Mouse (Mus musculus): ENCODE results near the gene Pdrg1.

Pdrg1 gene

DNA sequence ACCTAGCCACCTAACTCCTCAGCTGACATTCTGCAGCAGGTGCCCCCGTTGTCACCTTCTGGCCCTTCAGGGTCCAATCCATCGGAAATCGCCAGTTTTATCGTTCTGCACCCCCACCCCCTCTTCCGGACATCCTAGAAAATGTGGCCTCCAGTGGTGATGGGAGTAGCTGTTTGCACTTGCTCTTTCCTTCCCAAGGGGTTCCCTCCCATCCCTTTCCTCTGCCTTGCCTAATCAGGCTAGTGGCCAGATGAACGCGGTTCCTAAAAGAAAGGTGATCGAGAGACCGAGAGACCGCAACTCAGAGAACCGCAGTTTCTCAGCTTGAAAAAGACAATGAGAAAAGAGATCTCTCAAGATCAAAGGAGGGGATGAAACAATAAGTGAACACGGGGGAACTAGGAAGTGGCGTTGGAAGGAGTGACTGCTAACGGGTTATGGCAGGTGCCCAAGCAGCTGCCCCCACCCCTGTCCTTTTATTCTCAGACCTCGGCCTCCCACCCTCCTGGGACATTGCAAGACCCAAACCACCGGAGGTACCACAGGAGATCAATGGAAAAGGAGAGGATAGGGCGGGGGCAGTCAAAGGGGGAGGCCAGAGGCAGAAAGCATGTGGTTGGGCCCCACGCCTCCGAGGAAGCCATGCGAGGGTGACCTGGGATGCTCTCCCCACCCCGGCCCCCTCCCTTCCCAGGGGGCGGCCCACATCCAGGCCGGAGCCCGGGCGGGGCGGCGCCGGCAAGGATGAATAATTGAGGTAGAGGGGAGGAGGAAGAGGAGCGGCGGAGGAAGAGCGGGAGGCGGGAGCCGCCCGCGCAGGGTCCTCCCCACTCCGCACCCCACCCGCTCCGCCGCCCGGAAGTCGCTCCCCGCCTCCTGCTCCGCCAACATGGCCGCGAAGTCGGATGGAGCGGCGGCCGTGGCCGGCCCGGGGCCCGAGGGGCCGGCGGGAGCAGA is 16.2 kb upstream of the Pdrg1 start, which contains the start of gene Xkr7:
Xkr7 (plus strand) TSS at position 727 of the 957 bp plus-strand sequence.
- peak; percentile 41 for DNase-seq

DNA sequence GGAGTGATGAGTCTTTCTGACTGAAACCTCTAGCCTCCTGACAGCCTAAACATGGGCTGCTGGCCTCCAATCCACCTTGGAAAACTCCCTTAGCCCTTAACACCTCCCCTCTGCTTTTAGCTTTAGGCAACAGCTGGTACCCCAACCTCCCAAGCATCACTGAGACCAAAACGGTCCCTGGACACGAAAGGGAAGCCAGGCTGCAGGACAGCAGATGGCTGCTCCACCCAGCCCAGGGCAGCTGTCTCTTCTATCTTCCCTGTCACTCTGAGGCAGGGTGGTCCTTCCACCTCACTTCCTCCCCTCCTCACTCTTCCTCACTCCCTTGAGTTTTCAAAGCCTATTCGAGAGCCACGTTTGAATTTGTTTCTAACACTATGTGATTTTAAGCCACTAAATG is 15.2 kb upstream of the Pdrg1 start:
- DNase-seq, result no peak

DNA sequence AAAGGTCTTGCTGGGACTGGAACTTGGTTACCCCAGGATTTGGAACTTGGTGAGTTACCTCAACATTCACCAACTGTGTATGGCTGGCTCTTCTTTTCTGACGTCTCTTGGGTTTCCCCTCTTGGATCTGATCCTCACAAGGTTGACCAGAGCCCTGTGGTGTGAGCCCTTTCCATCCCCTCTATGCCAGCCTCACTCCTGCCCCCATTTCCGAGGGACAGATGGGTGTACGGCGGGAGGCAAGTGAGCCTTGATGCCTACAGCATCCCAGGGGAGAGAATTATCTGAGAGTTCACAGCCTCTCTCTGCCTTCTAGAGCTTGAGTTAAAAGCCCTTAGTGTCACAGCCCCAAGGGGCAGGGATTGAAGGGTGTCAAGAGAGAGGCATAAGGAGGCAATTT is 12.3 kb upstream of the Pdrg1 start:
- DNase-seq, result no peak

GRCm38 (mm10) chr2:153026052-153026451 is 10.8 kb upstream of the Pdrg1 start:
- no peak for DNase-seq

DNA sequence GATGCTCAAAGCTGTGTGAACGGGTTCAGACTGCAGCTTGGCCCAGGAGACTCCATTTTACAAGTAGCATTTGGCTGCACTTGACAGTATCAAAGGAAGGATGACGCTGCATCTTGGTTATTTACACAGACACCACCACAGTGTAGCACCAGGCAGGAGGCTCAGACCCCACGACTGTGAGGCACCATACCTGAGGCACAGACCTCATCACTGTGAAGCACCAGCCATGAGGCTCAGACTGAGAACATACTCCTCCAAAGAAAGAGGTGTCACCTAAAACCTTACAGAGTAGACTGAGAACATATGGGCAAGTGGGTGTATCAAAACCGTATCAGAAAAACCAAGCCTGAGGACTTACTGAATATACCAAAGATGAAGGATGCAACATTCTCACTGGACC is 7.6 kb upstream of the Pdrg1 start:
- no peak for DNase-seq

- no peak for DNase-seq
These were observed 5.9 kb upstream of the Pdrg1 start for GRCm38 (mm10) chr2:153021163-153021562.

GRCm38 (mm10) chr2:153019355-153019754 is 4.1 kb upstream of the Pdrg1 start:
- no peak for DNase-seq

DNA sequence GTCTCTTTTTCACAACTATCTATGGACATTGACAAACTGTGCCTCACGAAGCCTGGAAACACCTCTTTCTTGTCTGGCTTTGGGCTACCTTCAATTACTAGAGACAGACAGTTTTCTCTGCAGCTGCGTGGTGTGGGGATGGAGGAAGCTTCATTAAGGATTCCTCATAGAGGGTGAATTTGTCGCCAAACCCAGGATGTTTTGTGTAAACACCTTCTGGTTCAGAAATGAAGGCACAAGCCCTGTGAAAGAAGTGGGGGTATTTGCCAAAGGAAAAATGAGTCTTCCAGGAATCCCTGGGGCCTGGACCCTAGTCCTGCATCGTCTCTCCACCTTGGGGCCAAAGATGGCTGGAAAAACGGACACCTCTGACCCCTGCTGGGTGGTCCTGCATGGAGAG is 1.6 kb upstream of the Pdrg1 start:
- no peak for DNase-seq

DNA sequence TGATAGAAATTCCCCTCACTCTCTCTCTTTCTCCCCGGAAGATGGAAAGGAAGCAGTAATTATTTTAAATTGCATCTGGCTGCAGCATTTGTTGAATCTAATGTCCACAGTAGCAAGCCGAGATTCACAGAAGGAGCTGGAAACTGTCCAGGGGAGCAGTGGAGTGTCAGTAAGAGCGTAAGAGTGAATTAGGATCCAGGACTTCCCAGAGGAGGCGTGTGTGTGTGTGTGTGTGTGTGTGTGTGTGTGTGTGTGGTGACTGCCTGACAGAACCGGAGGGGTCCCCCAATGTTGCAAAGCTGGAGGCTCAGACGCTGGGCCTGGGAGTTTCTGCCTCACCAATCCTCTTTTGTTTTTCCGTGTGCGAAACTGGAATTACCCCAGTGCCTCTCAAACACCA is 577 bp upstream of the Pdrg1 start:
- DNase-seq, result no peak

DNA sequence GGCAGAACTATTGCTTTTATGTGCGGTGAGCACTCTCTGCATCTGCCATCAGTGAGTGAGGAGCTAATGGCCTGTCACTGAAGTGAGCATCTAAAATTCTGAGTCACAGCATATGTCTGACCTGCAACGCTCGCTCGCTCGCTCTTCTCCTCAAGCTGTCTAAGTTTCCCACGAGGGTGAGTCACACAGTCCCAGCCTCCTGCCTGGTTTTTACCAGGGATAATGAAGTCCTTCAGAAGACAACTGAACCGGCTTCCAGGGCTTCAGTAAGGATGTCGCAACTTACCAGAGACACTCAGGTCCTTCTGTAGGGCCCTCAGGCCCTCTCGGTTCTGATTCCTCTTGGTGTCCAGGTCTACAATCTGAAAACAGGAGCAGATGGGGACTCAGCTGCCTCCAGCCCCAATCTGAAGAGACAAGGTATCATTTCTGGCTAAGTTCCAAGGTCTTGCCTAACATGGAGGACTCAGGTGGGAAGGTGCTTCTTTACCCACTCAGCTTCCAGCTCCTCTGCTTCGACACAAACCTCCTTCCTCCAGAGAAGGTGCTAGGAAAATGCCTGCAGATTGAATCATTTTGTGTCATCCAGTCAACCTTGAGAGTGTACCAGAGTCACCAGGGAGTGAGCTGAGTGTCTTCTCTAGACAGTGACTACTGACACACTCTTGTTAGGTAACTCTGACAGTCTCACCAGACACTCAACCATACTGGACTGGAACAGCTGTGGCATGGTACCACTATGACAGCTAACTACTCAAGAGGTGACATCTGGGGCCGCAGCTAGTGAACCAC is 1.3 kb downstream of the Pdrg1 start:
- DNase-seq, result peak; percentile 30

- DNase-seq, result no peak
These were observed 5.8 kb downstream of the Pdrg1 start for GRCm38 (mm10) chr2:153009192-153009973.

- DNase-seq, result no peak
These were observed 9.2 kb downstream of the Pdrg1 start for GRCm38 (mm10) chr2:153005981-153006380.

DNA sequence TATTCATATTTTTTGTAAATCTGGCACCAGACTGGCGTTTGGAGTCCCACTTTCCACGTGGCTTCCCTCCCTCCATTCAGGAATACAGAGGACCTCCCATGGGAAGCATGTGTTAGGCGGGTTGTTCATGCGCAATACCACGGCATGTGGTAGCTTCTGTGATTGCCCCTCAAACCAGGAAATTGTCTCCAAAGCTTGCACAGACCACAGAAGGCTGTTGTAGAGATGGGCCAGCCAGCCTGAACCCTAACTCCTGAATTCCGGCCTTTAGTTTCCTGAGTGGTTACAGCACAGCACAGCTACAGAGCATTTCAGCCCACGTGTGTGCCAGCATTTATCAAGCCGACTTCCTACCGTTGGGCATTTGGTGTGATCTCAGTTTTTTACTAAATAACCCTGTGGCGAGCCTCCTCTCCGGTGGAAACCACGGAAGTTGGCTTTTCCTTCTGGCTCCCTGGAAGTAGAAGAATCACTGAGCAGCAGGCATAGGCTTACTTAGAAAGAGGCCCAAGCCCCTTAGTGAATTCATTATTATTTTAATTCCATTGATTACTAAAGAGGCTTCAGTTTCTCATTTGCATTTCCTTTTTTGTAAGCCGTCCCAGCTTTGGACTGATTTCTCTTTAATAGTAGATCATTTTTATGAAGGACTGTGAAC is 11.4 kb downstream of the Pdrg1 start:
- no peak for DNase-seq

DNA sequence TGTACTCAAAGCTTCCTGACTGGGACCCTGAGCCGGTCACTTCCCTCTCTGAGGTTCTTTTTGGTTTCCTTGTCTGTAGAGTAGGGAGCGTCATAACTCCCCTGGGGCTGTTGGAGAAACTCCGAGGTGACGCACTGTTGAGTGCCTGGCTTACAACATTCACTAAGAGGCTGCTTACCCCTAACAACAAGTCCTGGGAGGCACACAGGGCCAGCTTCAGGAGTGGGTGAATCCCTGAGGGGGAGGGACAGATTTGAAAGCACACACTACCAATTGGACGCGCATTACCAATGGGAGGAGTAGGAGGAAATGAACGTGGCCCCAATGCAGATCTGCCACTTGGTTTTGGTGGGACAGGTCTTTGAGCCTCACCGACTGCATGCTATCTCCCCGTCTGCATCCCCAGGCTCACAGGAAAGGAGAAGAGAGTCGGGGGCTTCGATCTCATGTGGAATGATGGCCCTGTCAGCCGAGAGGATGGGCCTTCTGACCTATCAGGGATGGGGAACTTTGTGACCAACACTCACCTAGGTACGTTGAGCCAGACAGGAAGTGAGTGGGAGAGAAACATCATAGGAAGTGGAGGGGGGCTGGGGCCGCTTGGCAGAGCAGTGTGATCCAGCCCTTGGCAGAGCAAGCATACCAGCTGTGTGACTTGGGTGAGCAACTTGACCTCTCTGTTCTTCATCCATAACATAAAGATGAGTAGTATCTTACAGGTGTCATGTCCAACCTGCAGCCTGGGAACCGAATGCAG is 12.6 kb downstream of the Pdrg1 start:
- DNase-seq, result no peak

GRCm38 (mm10) chr2:152997046-152997445 is 18.2 kb downstream of the Pdrg1 start:
- no peak for DNase-seq

- DNase-seq, result no peak
These were observed 23.7 kb downstream of the Pdrg1 start for GRCm38 (mm10) chr2:152991529-152991928.

- no peak for DNase-seq
These were observed 29.6 kb downstream of the Pdrg1 start for GRCm38 (mm10) chr2:152985582-152985981.

- DNase-seq, result no peak
These were observed 38.2 kb downstream of the Pdrg1 start for GRCm38 (mm10) chr2:152976991-152977390.

- no peak for DNase-seq
These were observed 49.7 kb downstream of the Pdrg1 start for GRCm38 (mm10) chr2:152965555-152965954.

DNA sequence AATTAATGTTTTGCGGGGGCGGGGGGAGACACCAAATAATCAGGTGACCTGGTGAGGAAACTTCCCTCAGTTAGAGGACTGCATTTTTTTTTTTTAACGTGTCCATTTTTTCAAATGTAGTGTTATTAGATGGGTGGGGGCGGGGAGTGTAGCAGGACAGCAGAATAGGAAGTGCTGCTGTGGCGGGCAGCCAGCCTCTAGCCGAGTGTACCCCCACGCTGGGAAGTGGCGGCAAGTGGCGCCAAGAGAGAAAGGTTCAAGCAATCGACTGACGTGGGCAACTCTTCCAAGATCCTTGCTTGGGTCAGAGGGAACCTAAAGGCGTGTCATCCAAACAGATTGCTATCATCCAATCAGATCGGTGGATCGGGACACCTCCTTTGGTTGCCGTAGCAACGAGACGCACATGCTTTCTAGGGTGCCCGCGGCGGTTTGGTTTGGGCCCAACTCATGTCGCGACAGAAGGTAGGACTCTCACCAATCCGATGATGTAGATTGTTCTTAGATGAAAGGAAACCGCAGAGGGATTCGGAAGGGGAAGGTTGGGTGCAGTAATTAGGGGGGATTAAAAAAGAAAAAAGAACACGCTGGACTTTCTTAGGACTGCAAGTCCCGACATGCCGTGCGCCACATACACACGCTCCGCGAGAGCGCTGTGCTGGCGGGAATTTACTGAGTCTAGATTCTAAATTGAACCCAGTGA is 53.0 kb downstream of the Pdrg1 start, which contains the start of gene Ttll9:
Ttll9 (plus strand) TSS at position 395 of the 703 bp plus-strand sequence.
- DNase-seq, result peak; percentile 86

All from right cerebral cortex, postnatal 25 days (tissue).